Mouse (Mus musculus): ENCODE measurements at regions not wholly inside any gene's neighbourhood (a gene's known extent, or its start where the extent isn't known, plus 50 kb on each side); places are given as distances from the start of the nearest gene placed in this dataset.

DNA sequence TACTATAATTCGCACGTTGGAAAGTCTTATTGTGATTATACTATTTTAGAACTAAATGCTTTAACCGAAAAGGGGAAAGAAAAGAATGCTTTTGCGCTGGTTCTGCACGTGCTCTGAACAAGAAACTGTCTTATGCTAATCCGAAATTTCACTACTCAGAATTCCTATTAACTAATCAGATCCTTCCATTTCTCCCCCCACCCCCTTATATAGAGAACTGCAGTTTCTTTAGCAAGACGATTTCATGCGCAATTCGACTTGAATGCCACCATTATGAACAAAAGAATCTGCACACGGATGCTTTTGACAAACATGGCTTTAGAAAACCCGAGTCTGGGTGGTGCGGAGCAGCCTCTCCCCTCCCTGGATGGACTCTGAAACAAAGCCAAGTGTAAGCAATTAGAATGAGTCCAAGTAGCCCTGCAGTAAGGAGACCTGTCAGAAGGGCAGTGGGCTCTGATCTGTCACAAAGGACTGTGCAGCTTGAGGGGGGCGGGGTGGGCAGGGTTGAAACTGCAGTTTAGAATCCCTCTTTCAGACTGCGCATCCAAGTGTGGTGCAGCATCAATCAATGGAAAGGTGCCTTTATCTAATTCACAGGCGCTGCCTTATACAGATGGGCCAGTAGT is 128.0 kb upstream of the Tex13c2 start:
- Histone ChIP-seq H3K9ac (no peak overlapping the region), H3K4me3 (no peak overlapping the region), H3K27ac (ENCODE audit: poor library complexity, severe bottlenecking) (no peak overlapping the region), H3K9me3 (replicated peaks) (no peaks in the 10 kb centered on the region), H3K4me2 (no peak overlapping the region), H3K27me3 (replicated peaks) (no peaks in the 10 kb centered on the region), H3K4me1 (replicated peaks) (no peaks in the 10 kb centered on the region), H3K36me3 (no peaks in the 10 kb centered on the region)
- WGBS: 35% methylated on average over 15 of the region's 15 CpGs
- no peak for ATAC-seq (ENCODE audit: insufficient number of reproducible peaks, low FRiP score)

GRCm38 (mm10) chrX:42364137-42364536 is 125.4 kb upstream of the Tex13c2 start:
- Histone ChIP-seq H3K4me3 (no peak overlapping the region), H3K36me3 (no peaks in the 10 kb centered on the region), H3K27me3 (replicated peaks) (no peaks in the 10 kb centered on the region), H3K9ac (no peak overlapping the region), H3K9me3 (replicated peaks) (no peaks in the 10 kb centered on the region), H3K4me1 (replicated peaks) (no peaks in the 10 kb centered on the region), H3K27ac (ENCODE audit: poor library complexity, severe bottlenecking) (no peak overlapping the region), H3K4me2 (no peak overlapping the region)
- WGBS: 53% methylated on average over 1 of the region's 1 CpGs
- no peak for ATAC-seq (ENCODE audit: insufficient number of reproducible peaks, low FRiP score)

GRCm38 (mm10) chrX:42373794-42374398 is 115.6 kb upstream of the Tex13c2 start:
- Histone ChIP-seq H3K4me1 (replicated peaks) (no peaks in the 10 kb centered on the region), H3K36me3 (no peaks in the 10 kb centered on the region), H3K9me3 (replicated peaks) (no peaks in the 10 kb centered on the region), H3K4me2 (no peak overlapping the region), H3K9ac (no peak overlapping the region), H3K27me3 (replicated peaks) (no peaks in the 10 kb centered on the region), H3K4me3 (no peak overlapping the region), H3K27ac (ENCODE audit: poor library complexity, severe bottlenecking) (no peak overlapping the region)
- no peak for ATAC-seq (ENCODE audit: insufficient number of reproducible peaks, low FRiP score)
- 62% methylated on average over 3 of the region's 3 CpGs for WGBS

DNA sequence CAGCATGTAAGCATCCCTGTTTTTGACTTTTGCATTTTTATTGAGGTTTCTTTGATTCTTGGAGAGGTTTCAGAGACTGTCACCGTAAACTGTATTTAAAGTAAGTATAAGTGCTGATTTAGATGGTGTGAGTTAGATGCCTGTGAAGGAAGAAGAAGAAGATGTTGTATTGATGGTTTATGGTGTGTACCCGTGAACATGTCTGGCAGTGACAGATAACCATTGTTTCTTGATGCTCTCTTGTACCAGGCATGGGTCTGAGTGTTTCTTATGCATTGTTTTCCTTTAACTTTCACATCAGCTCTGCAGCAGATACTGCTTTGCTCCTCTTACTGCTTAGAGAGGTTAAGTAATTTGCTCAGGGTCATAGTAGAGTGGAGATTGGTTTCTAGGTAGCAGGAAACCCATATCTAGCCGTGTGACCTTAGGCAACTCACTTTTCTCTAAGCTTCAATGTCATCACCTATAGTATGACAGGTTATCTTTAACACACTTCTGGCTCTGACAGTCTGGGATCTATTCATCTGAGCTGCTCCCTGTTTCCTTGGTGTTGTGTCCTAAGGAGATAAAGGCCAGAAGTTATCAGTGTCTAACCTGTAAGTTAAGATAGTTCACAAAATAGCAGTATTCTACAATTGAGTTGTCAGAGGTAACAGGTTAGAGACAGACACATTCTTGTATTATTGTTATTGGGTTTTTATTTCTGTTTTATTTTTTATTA is 95.5 kb upstream of the Tex13c2 start:
- ATAC-seq (ENCODE audit: insufficient number of reproducible peaks, low FRiP score): no peak
- no peaks in the 10 kb centered on the region for H3K9me3 ChIP-seq (replicated peaks)
- H3K27ac ChIP-seq (ENCODE audit: poor library complexity, severe bottlenecking): no peak overlapping the region
- WGBS: 60% methylated on average over 3 of the region's 3 CpGs
- H3K9ac ChIP-seq: no peak overlapping the region
- no peak overlapping the region for H3K4me2 ChIP-seq
- no peaks in the 10 kb centered on the region for H3K27me3 ChIP-seq (replicated peaks)
- no peaks in the 10 kb centered on the region for H3K36me3 ChIP-seq
- H3K4me3 ChIP-seq: no peak overlapping the region
- 0 out of 2 replicates have a peak, but pooled peaks cover 3% of the 10 kb centered on the region for H3K4me1 ChIP-seq (replicated peaks)

- no peaks in the 10 kb centered on the region for H3K9me3 ChIP-seq (replicated peaks)
- WGBS: 81% methylated on average over 4 of the region's 4 CpGs
- H3K4me2 ChIP-seq: no peak overlapping the region
- 0 out of 2 replicates have a peak, but pooled peaks cover 3% of the 10 kb centered on the region for H3K4me1 ChIP-seq (replicated peaks)
- no peak overlapping the region for H3K27ac ChIP-seq (ENCODE audit: poor library complexity, severe bottlenecking)
- H3K36me3 ChIP-seq: no peaks in the 10 kb centered on the region
- H3K27me3 ChIP-seq (replicated peaks): no peaks in the 10 kb centered on the region
- ATAC-seq (ENCODE audit: insufficient number of reproducible peaks, low FRiP score): no peak
- no peak overlapping the region for H3K4me3 ChIP-seq
- no peak overlapping the region for H3K9ac ChIP-seq
Observed at GRCm38 (mm10) chrX:42396441-42396840, 93.0 kb upstream of the Tex13c2 start.

DNA sequence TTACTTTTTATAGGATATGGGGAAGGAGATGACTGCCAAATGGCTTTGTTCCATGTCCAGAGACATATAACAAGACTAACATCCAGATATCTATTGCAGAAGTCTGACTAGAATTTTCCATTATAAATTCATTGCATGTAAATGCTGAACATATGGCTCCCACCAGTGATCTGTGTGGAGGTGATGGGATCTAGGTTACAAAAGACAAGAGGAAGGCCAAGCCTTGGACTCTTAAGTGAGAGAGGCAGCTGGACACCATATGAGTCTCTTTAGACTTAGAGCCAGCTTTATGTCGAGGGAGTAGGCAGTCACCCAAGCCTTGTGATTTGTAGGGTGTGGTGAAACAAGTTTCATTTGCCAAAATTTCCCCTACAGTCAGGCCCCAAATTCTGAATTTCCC is 90.7 kb upstream of the Tex13c2 start:
- Histone ChIP-seq H3K27ac (ENCODE audit: poor library complexity, severe bottlenecking) (no peak overlapping the region), H3K9ac (no peak overlapping the region), H3K27me3 (replicated peaks) (no peaks in the 10 kb centered on the region), H3K4me2 (no peak overlapping the region), H3K36me3 (no peaks in the 10 kb centered on the region), H3K4me1 (replicated peaks) (no peaks in the 10 kb centered on the region), H3K4me3 (no peak overlapping the region), H3K9me3 (replicated peaks) (no peaks in the 10 kb centered on the region)
- ATAC-seq (ENCODE audit: insufficient number of reproducible peaks, low FRiP score): no peak
- WGBS: 62% methylated on average over 1 of the region's 1 CpGs

DNA sequence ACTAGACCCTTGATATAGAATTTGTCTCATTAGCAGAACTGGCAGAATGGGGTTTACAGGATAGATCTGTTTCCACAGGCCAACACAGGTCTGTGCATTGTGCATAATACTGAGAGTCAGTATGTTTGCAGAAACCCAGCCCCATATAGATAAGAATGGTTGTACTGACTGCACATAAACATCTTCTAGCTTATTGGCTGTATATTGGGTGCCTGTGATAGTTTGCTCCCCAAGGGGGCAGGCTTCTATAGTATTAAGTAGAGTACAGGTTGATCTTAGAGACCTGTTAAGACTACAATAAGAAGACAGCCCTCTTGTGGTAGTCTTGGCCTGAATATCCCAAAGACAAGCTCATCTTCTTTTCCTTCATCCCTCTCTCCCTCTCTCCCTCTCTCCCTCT is 90.1 kb upstream of the Tex13c2 start:
- Histone ChIP-seq H3K27ac (ENCODE audit: poor library complexity, severe bottlenecking) (no peak overlapping the region), H3K9ac (no peak overlapping the region), H3K36me3 (no peaks in the 10 kb centered on the region), H3K4me2 (no peak overlapping the region), H3K4me1 (replicated peaks) (no peaks in the 10 kb centered on the region), H3K4me3 (no peak overlapping the region), H3K27me3 (replicated peaks) (no peaks in the 10 kb centered on the region), H3K9me3 (replicated peaks) (no peaks in the 10 kb centered on the region)
- ATAC-seq (ENCODE audit: insufficient number of reproducible peaks, low FRiP score): no peak

DNA sequence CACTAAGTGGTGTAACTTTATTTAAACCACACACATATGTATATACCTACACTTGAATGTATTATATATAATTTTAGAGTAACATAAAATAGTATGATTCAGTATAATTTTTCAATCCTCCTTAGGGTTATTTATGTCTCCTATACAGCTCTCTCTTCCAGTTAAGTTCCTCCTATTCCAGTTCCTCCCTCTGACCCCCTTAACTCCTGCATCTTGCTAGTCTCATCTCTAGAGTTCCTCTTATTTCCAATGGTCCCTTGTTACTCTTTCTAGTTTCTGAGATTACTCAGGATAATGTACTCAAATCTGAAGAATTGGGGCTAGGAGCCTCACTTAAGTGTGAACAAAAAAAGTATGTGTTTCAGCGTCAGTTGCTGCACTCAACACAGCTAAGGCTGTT is 88.4 kb upstream of the Tex13c2 start:
- 84% methylated on average over 1 of the region's 1 CpGs for WGBS

GRCm38 (mm10) chrX:42401564-42402334 is 87.7 kb upstream of the Tex13c2 start:
- H3K27me3 ChIP-seq (replicated peaks): no peaks in the 10 kb centered on the region
- WGBS: 73% methylated on average over 7 of the region's 7 CpGs
- ATAC-seq (ENCODE audit: insufficient number of reproducible peaks, low FRiP score): no peak
- no peaks in the 10 kb centered on the region for H3K36me3 ChIP-seq
- H3K27ac ChIP-seq (ENCODE audit: poor library complexity, severe bottlenecking): no peak overlapping the region
- H3K4me3 ChIP-seq: no peak overlapping the region
- H3K9me3 ChIP-seq (replicated peaks): no peaks in the 10 kb centered on the region
- H3K4me2 ChIP-seq: no peak overlapping the region
- H3K9ac ChIP-seq: no peak overlapping the region
- H3K4me1 ChIP-seq (replicated peaks): no peaks in the 10 kb centered on the region

More for the DNA sequence above, 88.4 kb upstream of the Tex13c2 start:
- no peak overlapping the region for H3K27ac ChIP-seq (ENCODE audit: poor library complexity, severe bottlenecking)
- no peak overlapping the region for H3K4me2 ChIP-seq
- no peaks in the 10 kb centered on the region for H3K9me3 ChIP-seq (replicated peaks)
- no peak for ATAC-seq (ENCODE audit: insufficient number of reproducible peaks, low FRiP score)
- H3K4me1 ChIP-seq (replicated peaks): no peaks in the 10 kb centered on the region
- H3K27me3 ChIP-seq (replicated peaks): no peaks in the 10 kb centered on the region
- no peak overlapping the region for H3K4me3 ChIP-seq
- no peaks in the 10 kb centered on the region for H3K36me3 ChIP-seq
- no peak overlapping the region for H3K9ac ChIP-seq

GRCm38 (mm10) chrX:42402335-42402605 is 87.2 kb upstream of the Tex13c2 start:
- ATAC-seq (ENCODE audit: insufficient number of reproducible peaks, low FRiP score): no peak
- no peaks in the 10 kb centered on the region for H3K4me1 ChIP-seq (replicated peaks)

GRCm38 (mm10) chrX:42431851-42432635 is 57.4 kb upstream of the Tex13c2 start:
- no peak overlapping the region for H3K9ac ChIP-seq
- H3K27ac ChIP-seq (ENCODE audit: poor library complexity, severe bottlenecking): no peak overlapping the region
- no peak overlapping the region for H3K4me3 ChIP-seq
- no peak overlapping the region for H3K4me2 ChIP-seq
- WGBS: 34% methylated on average over 7 of the region's 7 CpGs
- no peak for ATAC-seq (ENCODE audit: insufficient number of reproducible peaks, low FRiP score)
- no peaks in the 10 kb centered on the region for H3K36me3 ChIP-seq
- H3K9me3 ChIP-seq (replicated peaks): no peaks in the 10 kb centered on the region
- no peaks in the 10 kb centered on the region for H3K27me3 ChIP-seq (replicated peaks)
- H3K4me1 ChIP-seq (replicated peaks): no peaks in the 10 kb centered on the region

More at GRCm38 (mm10) chrX:42402335-42402605, 87.2 kb upstream of the Tex13c2 start:
- Histone ChIP-seq H3K4me2 (no peak overlapping the region), H3K27me3 (replicated peaks) (no peaks in the 10 kb centered on the region), H3K9ac (no peak overlapping the region), H3K4me3 (no peak overlapping the region), H3K36me3 (no peaks in the 10 kb centered on the region), H3K27ac (ENCODE audit: poor library complexity, severe bottlenecking) (no peak overlapping the region), H3K9me3 (replicated peaks) (no peaks in the 10 kb centered on the region)
- 60% methylated on average over 4 of the region's 4 CpGs for WGBS
